Mouse (Mus musculus): ENCODE measurements around the gene Cpeb2.

The Cpeb2 gene

GRCm38 (mm10) chr5:43237238-43237637 is 4.3 kb downstream of the Cpeb2 start:
- no peak for DNase-seq (ENCODE audit: low read depth, low spot score)

GRCm38 (mm10) chr5:43239141-43239835 is 6.3 kb downstream of the Cpeb2 start:
- DNase-seq (ENCODE audit: low read depth, low spot score): no peak

- DNase-seq (ENCODE audit: low read depth, low spot score): no peak
These were observed 7.8 kb downstream of the Cpeb2 start for GRCm38 (mm10) chr5:43240729-43241128.

- DNase-seq (ENCODE audit: low read depth, low spot score): no peak
These were observed 13.3 kb downstream of the Cpeb2 start for GRCm38 (mm10) chr5:43246236-43246635.

GRCm38 (mm10) chr5:43246954-43247353 is 14.0 kb downstream of the Cpeb2 start:
- DNase-seq (ENCODE audit: low read depth, low spot score): no peak

GRCm38 (mm10) chr5:43248001-43248430 is 15.0 kb downstream of the Cpeb2 start:
- DNase-seq (ENCODE audit: low read depth, low spot score): no peak

- no peak for DNase-seq (ENCODE audit: low read depth, low spot score)
These were observed 24.5 kb downstream of the Cpeb2 start for GRCm38 (mm10) chr5:43257490-43257889.

- no peak for DNase-seq (ENCODE audit: low read depth, low spot score)
These were observed 25.6 kb downstream of the Cpeb2 start for GRCm38 (mm10) chr5:43258472-43259142.

GRCm38 (mm10) chr5:43261814-43262213 is 28.8 kb downstream of the Cpeb2 start:
- no peak for DNase-seq (ENCODE audit: low read depth, low spot score)

- no peak for DNase-seq (ENCODE audit: low read depth, low spot score)
These were observed 31.0 kb downstream of the Cpeb2 start for GRCm38 (mm10) chr5:43263951-43264350.

- DNase-seq (ENCODE audit: low read depth, low spot score): no peak
These were observed 31.7 kb downstream of the Cpeb2 start for GRCm38 (mm10) chr5:43264696-43265095.

- DNase-seq (ENCODE audit: low read depth, low spot score): no peak
These were observed 45.0 kb downstream of the Cpeb2 start for GRCm38 (mm10) chr5:43277982-43278381.

GRCm38 (mm10) chr5:43279774-43280173 is 46.8 kb downstream of the Cpeb2 start:
- no peak for DNase-seq (ENCODE audit: low read depth, low spot score)

GRCm38 (mm10) chr5:43285756-43286155 is 52.8 kb downstream of the Cpeb2 start:
- no peak for DNase-seq (ENCODE audit: low read depth, low spot score)

GRCm38 (mm10) chr5:43289752-43290446 is 56.9 kb downstream of the Cpeb2 start:
- DNase-seq (ENCODE audit: low read depth, low spot score): no peak

- DNase-seq (ENCODE audit: low read depth, low spot score): no peak
These were observed 60.2 kb downstream of the Cpeb2 start for GRCm38 (mm10) chr5:43293136-43293535.

GRCm38 (mm10) chr5:43297459-43297858 is 64.5 kb downstream of the Cpeb2 start:
- DNase-seq (ENCODE audit: low read depth, low spot score): no peak

- no peak for DNase-seq (ENCODE audit: low read depth, low spot score)
These were observed 66.0 kb downstream of the Cpeb2 start for GRCm38 (mm10) chr5:43298975-43299374.

- DNase-seq (ENCODE audit: low read depth, low spot score): no peak
These were observed 67.1 kb downstream of the Cpeb2 start for GRCm38 (mm10) chr5:43300076-43300475.

- DNase-seq (ENCODE audit: low read depth, low spot score): no peak
These were observed 68.0 kb downstream of the Cpeb2 start for GRCm38 (mm10) chr5:43300979-43301378.

GRCm38 (mm10) chr5:43303504-43303903 is 70.5 kb downstream of the Cpeb2 start:
- no peak for DNase-seq (ENCODE audit: low read depth, low spot score)

GRCm38 (mm10) chr5:43305449-43305848 is 72.5 kb downstream of the Cpeb2 start:
- no peak for DNase-seq (ENCODE audit: low read depth, low spot score)

GRCm38 (mm10) chr5:43309961-43310360 is 77.0 kb downstream of the Cpeb2 start:
- no peak for DNase-seq (ENCODE audit: low read depth, low spot score)
